Mouse (Mus musculus) left cerebral cortex, adult 9 months (tissue): ENCODE measurements at regions not wholly inside any gene's neighbourhood (a gene's known extent, or its start where the extent isn't known, plus 50 kb on each side); places are given as distances from the start of the nearest gene placed in this dataset.
A peak's percentile ranks its signal among the peaks of the same experiment; 100 is the strongest.

Experiments used
- DNase-seq, 2 experiments: peaks; one replicate each; pipeline ENCODE4 v3.0.0; 2022; ENCODE audit warnings: low spot score in 2 of 2

- DNase-seq: no peak
Measured at GRCm38 (mm10) chr13:10538927-10539326, 178.3 kb upstream of the Chrm3 start.

GRCm38 (mm10) chr13:10527251-10527650 is 166.6 kb upstream of the Chrm3 start:
- DNase-seq: no peak

DNA sequence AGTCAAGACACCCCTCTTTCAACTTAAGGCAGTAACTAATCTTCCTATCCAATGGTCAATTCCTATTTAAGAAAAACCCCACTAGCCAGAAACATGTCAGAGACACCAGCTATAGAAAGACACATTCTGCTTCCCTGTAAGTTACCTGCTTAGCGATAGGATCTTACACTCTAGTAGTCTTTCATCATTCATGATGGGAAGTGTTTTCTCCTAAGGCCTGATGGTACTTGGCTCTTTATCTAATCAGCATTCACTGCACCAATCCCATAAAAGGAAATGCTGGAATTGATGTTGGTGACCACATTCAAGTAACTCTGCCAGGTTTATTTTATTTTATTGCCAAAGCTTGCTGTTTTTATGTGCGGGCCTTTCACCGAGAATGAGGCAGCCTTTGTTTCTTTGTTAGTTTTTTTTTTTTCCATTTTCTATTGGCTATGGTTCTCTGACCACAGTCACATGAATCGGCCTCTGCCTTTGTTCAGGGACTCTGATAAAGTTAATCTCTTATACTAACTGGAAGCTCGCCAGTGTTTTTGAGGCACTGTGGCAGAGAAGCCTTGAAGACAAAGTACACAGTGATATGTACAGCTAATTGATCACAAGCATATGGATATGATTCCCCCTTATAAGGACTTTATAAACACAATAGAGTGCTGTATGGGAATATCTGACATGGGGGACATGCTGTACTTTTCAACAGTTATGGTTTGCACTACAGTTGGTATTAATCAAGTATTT is 166.0 kb upstream of the Chrm3 start:
- no peak for DNase-seq

DNA sequence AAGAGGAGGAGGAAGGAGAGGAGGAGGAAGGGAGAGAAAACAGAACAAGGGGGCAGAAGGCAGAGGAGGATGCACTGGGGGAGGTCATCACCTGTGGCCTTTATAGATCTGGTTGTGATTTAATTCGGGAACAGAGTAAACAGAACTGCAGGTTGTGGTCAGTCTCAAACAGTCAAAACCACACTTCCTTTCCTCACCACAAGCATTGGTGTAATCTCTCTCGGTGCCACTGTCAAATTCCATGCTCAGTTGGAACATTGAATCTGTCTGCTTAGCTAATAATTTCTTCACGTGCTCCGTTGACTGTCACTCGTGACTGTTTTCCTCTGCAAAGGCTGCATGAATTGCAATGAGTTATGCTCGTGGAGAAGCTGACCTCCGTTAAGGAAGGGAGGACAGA is 143.6 kb upstream of the Chrm3 start:
- DNase-seq: no peak

DNA sequence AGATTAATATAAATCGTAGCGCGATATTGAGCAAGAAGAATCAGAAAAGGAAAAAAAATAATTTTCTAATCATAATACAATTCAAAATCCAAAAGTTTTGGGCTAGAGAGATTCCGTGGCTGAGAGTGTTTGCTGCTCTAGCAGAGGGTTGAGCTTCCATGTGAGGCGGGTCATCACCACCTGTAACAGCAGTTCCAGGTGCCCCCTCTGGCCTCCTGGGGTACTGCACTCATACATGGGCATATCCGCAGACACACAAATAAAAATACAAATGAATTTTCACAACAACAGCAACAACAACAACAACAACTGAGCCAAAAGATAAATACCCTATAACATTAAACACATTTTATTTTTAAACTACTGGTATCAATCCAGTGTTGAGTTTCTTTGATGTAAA is 94.7 kb upstream of the Chrm3 start:
- no peak for DNase-seq

- DNase-seq: no peak
Measured at GRCm38 (mm10) chr13:10454667-10455066, 94.0 kb upstream of the Chrm3 start.

- DNase-seq: peak in 1 of 2 experiments; percentile 15
Measured at GRCm38 (mm10) chr13:10451057-10451456, 90.4 kb upstream of the Chrm3 start.

- DNase-seq: no peak
Measured at GRCm38 (mm10) chr13:10449502-10449901, 88.9 kb upstream of the Chrm3 start.

GRCm38 (mm10) chr13:10447806-10448205 is 87.2 kb upstream of the Chrm3 start:
- no peak for DNase-seq

- no peak for DNase-seq
Measured at GRCm38 (mm10) chr13:10445679-10446078, 85.0 kb upstream of the Chrm3 start.
